Mouse (Mus musculus) C2C12 (cell line): ENCODE data around the gene Nes.

Experiments
- CEBPB ChIP-seq: IDR thresholded peaks from one replicate; pipeline ENCODE4 v1.6.1; 2011; ENCODE audit warnings: low read depth, mild to moderate bottlenecking, control low read depth, moderate library complexity
- CTCF ChIP-seq: IDR thresholded peaks from one replicate; pipeline ENCODE4 v1.5.1; 2011; ENCODE audit not compliant: control insufficient read depth, insufficient read depth, insufficient read length
- FOSL1 ChIP-seq: IDR thresholded peaks from one replicate; pipeline ENCODE4 v1.8.0; 2011; ENCODE audit warnings: mild to moderate bottlenecking, low read length; ENCODE audit not compliant: poor library complexity, insufficient read depth, severe bottlenecking
- MAX ChIP-seq: IDR thresholded peaks from one replicate; pipeline ENCODE4 v1.6.1; 2011; ENCODE audit warnings: mild to moderate bottlenecking, control low read depth
- MYOD1 ChIP-seq: IDR thresholded peaks from one replicate; pipeline ENCODE4 v1.6.1; 2011; ENCODE audit warnings: low read depth; ENCODE audit not compliant: control insufficient read depth, insufficient read length
- MYOG ChIP-seq: IDR thresholded peaks from one replicate; pipeline ENCODE4 v1.6.1; 2011; ENCODE audit not compliant: control insufficient read depth, insufficient read length; ENCODE audit errors: extremely low read depth
- USF1 ChIP-seq: IDR thresholded peaks from one replicate; pipeline ENCODE4 v1.6.1; 2011; ENCODE audit warnings: low read depth, mild to moderate bottlenecking, control low read depth, moderate library complexity

GRCm38 (mm10) chr3:87982836-87983601 lies 12.1 kb downstream of the Nes start:
- TF ChIP-seq MAX (no peak), CTCF (no peak), USF1 (no peak), MYOG (no peak), FOSL1 (no peak), CEBPB (no peak), MYOD1 (peak; percentile 93)
